Mouse (Mus musculus) liver, embryonic 14.5 days (tissue): ENCODE measurements around the gene Zbp1. TPM values are rescaled to one million over a fixed set of nuclear protein-coding genes. Genes with fewer than 3 reads are reported as not detected.

Experiments
- ATAC-seq: fragments of 200-750 bp; cut with Nextera tagmentation; 2 replicates; pipeline ENCODE4 v1.8.0; 2017; ENCODE audit warnings: moderate number of reproducible peaks, mild to moderate bottlenecking, moderate library complexity; ENCODE audit not compliant: insufficient read depth
- DNase-seq, 3 experiments: peaks; one replicate each; pipeline ENCODE4 v3.0.0-alpha.2; 2012 to 2013; ENCODE audit warnings: low read depth in 3 of 3, low spot score in 3 of 3
- H3K27ac ChIP-seq: fragments of 300-500 bp; sonication (generic); 2 replicates; pipeline ENCODE4 v1.5.1; 2014; ENCODE audit warnings: moderate library complexity, mild to moderate bottlenecking, control low read depth, inconsistent platforms
- H3K27me3 ChIP-seq: fragments of 300-500 bp; sonication (generic); 2 replicates; pipeline ENCODE4 v1.6.1; 2014; ENCODE audit warnings: mild to moderate bottlenecking, low read length, moderate library complexity; ENCODE audit not compliant: control insufficient read depth, insufficient read depth
- H3K36me3 ChIP-seq: fragments of 300-500 bp; sonication (generic); replicated peaks from 2 replicates; pipeline ENCODE4 v1.6.1; 2014; ENCODE audit warnings: low read depth; ENCODE audit not compliant: control insufficient read depth, insufficient read depth
- H3K4me1 ChIP-seq, 2 experiments: fragments of 200-500 bp in 1 of 2; fragments of 300-500 bp in 1 of 2; sonication (generic) in 1 of 2; replicated peaks; 2 replicates each; pipeline ENCODE4 v1.6.1; 2012 to 2014; ENCODE audit warnings: antibody characterized with exemption in 1 of 2, inconsistent platforms in 1 of 2, low read length in 1 of 2; ENCODE audit not compliant: control insufficient read depth in 2 of 2, insufficient read depth in 2 of 2
- H3K4me2 ChIP-seq: fragments of 300-500 bp; sonication (generic); 2 replicates; pipeline ENCODE4 v1.6.1; 2014; ENCODE audit warnings: low read depth, mild to moderate bottlenecking, control low read depth, moderate library complexity
- H3K4me3 ChIP-seq, 2 experiments: fragments of 200-500 bp in 1 of 2; fragments of 300-500 bp in 1 of 2; sonication (generic) in 1 of 2; 2 replicates each; pipeline ENCODE4 v1.5.1; 2012 to 2014; ENCODE audit warnings: low read depth in 2 of 2, low read length in 2 of 2, mild to moderate bottlenecking in 2 of 2, control low read depth in 1 of 2, inconsistent platforms in 1 of 2, moderate library complexity in 1 of 2; ENCODE audit not compliant: insufficient read depth in 1 of 2
- H3K9ac ChIP-seq: fragments of 300-500 bp; sonication (generic); replicated peaks from 2 replicates; pipeline ENCODE4 v1.6.1; 2014; ENCODE audit warnings: mild to moderate bottlenecking, control low read depth, moderate library complexity
- H3K9me3 ChIP-seq: fragments of 300-500 bp; sonication (generic); 2 replicates; pipeline ENCODE4 v1.6.1; 2016; ENCODE audit warnings: low read length, mixed read lengths; ENCODE audit not compliant: control insufficient read depth
- CTCF ChIP-seq: IDR thresholded peaks from 2 replicates; pipeline ENCODE4 v1.5.1; 2016; ENCODE audit warnings: antibody characterized with exemption, low read depth, control low read depth
- EP300 ChIP-seq: IDR thresholded peaks from 2 replicates; pipeline ENCODE4 v1.6.1; 2016; ENCODE audit warnings: antibody characterized with exemption, low read depth
- WGBS: fragments of 180-500 bp; shearing (Covaris S2); extraction: QIAGEN DNeasy Blood & Tissue Kit; methylation state at CpG from one replicate; pipeline ENCODE4 v1.1.7; 2014; ENCODE audit not compliant: insufficient replicate concordance; 5-methylcytosine and 5-hydroxymethylcytosine counted together
- polyA plus RNA-seq, 2 experiments: library from polyadenylated mRNA; depleted of rRNA in 1 of 2; stranded (reverse) in 1 of 2; unstranded in 1 of 2; fragments of >200 nt; fragmentation: Nextera tagmentation in 1 of 2; extraction: Ambion mirVana in 1 of 2; gene quantifications; 2 replicates each; pipeline versions ENCODE4 v1.2.1 to v1.2.3; 2012 to 2014

Gene Zbp1
- polyA plus RNA-seq, 2 experiments = 0.64 to 1.0 TPM

DNA sequence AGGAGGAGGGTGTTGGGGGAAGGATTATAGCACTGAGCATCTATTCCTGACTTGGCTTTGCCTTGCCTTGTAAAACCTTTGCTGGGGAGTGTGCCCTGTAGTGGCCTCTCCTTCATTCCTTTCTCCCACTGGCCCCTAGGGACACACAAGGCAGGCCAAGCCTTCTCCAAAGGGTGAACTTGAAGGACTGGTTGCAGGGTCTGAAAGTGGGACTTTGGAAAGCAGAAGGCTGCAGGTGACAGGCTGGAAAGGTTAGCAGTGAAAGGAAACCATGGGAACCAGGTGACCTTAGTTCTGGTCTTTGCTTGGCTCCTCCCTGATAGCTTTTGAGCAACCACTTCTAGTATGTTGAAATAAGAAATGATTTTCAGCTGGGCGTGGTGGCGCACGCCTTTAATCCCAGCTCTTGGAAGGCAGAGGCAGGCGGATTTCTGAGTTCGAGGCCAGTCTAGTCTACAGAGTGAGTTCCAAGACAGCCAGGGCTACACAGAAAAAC is 912 bp downstream of the Zbp1 start:
- Histone ChIP-seq H3K4me1 (no peaks in the 10 kb centered on the region), H3K27me3 (no peaks in the 10 kb centered on the region), H3K9me3 (no peaks in the 10 kb centered on the region), H3K4me2 (no peak overlapping the region), H3K36me3 (no peaks in the 10 kb centered on the region), H3K9ac (no peak overlapping the region), H3K4me3 (no peak overlapping the region), H3K27ac (no peak overlapping the region)
- DNase-seq = no peak
- 76% methylated on average over 5 of the region's 5 CpGs for WGBS
- ATAC-seq = no peak
- TF ChIP-seq EP300 (no peak), CTCF (no peak)

DNA sequence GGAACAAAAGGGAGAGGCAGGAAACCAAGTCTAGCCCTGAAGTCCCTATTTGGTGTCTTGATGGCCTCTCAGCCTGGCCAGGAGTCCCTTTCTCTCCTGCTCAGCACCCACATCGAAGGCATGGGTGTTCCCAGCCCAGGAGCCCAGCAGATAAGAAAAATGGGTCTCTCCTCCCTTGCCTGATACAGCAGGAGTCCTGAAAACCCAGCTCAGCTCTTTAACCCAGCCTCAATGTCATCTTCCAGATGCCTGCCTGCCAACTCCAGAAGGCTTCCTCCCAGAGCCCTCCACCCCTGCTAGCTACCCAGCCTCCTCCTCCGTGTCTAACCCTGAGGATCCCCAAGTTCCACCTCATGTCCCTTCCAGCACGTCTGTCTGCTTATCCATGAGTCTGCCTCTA is 1.5 kb downstream of the Zbp1 start:
- ATAC-seq = no peak
- Histone ChIP-seq H3K36me3 (no peaks in the 10 kb centered on the region), H3K9me3 (no peaks in the 10 kb centered on the region), H3K27me3 (no peaks in the 10 kb centered on the region), H3K4me1 (no peaks in the 10 kb centered on the region), H3K4me2 (no peak overlapping the region), H3K9ac (no peak overlapping the region), H3K4me3 (no peak overlapping the region), H3K27ac (no peak overlapping the region)
- WGBS = 37% methylated on average over 3 of the region's 3 CpGs
- DNase-seq = no peak
- no peak for TF ChIP-seq EP300
- TF ChIP-seq CTCF = no peak

DNA sequence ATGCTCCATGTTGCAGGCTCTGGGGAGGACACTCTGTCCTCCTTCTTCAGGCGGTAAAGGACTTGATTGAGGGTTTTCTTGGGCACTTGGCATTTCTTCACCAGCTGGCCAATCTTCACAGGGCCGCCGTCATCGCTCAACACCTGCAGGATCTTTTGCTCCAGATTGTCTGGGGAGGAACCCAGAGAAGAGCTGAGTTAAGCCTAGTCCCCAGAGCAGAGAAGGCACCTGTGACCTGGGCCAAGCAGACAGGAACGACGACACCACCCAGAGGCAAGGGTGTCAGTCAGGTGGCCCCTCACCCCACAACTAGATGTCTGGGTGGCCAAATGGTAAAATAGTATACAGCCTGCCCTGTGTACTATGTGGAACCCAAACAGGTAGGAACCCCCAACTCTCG is 1.9 kb downstream of the Zbp1 start:
- Histone ChIP-seq H3K27me3 (no peaks in the 10 kb centered on the region), H3K4me2 (no peak overlapping the region), H3K4me1 (no peaks in the 10 kb centered on the region), H3K9ac (no peak overlapping the region), H3K36me3 (no peaks in the 10 kb centered on the region), H3K9me3 (no peaks in the 10 kb centered on the region), H3K27ac (no peak overlapping the region), H3K4me3 (no peak overlapping the region)
- no peak for TF ChIP-seq CTCF
- TF ChIP-seq EP300 = no peak
- 74% methylated on average over 7 of the region's 7 CpGs for whole genome bisulfite sequencing
- DNase-seq = no peak
- ATAC-seq = no peak

DNA sequence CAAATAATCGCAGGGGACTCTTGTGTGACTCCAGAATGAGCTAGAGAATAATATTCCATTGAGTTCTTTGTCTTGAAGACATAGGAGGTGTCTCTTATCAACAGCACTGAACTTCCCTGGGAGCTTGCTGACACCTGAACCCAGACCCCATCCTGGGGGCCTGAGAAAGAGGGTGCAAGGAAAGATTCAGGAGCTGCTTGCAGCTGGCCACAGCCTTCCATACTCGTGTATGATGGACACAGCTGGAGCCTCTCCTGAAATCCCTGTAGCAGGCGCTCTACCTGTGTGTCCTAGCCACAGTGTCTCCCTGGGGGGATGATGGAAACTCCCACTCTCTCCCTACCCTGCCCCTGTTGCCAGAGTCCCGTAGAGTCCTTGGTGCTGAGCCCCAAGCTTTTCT is 6.5 kb downstream of the Zbp1 start:
- TF ChIP-seq CTCF (no peak), EP300 (no peak)
- ATAC-seq = no peak
- 47% methylated on average over 4 of the region's 4 CpGs for WGBS
- no peaks in the 10 kb centered on the region for H3K4me1 ChIP-seq
- DNase-seq = no peak
- H3K9me3 ChIP-seq = no peaks in the 10 kb centered on the region
- no peak overlapping the region for H3K4me2 ChIP-seq
- H3K27ac ChIP-seq = no peak overlapping the region
- H3K4me3 ChIP-seq = no peak overlapping the region
- H3K27me3 ChIP-seq = no peaks in the 10 kb centered on the region
- no peak overlapping the region for H3K9ac ChIP-seq
- no peaks in the 10 kb centered on the region for H3K36me3 ChIP-seq

DNA sequence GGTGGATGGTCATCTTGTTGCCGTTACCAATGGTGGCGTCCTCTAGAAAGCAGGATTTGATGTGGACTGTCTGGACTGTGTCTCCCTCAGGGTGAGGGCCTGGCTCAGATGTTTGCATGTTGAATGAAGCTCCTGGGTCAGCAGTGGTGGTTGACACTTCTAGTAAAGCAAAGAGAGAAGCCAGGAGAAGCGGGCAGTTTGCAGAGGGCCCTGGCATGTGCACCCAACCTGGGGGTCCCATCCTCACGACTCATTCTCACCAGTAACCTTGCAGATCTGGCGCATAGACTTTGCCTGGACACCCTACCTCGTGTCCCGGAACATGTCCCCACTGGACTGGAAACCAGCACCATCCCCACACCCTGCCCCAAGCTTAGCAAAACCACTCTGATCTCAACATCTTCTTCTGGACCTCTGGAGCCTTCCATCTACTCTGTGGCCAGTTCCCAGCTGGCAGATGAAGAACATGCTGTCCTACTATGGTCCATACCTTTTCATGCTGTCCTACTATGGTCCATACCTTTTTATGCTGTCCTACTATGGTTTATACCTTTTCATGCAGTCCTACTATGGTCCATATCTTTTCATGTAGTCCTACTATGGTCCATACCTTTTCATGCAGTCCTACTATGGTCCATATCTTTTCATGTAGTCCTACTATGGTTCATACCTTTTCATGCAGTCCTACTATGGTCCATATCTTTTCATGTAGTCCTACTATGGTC is 9.5 kb downstream of the Zbp1 start:
- Histone ChIP-seq H3K36me3 (no peaks in the 10 kb centered on the region), H3K4me1 (no peaks in the 10 kb centered on the region), H3K27me3 (no peaks in the 10 kb centered on the region), H3K27ac (no peak overlapping the region), H3K9me3 (no peaks in the 10 kb centered on the region), H3K9ac (no peak overlapping the region), H3K4me3 (no peak overlapping the region), H3K4me2 (no peak overlapping the region)
- DNase-seq (no peak), ATAC-seq (no peak)
- WGBS = 72% methylated on average over 7 of the region's 7 CpGs
- no peak for TF ChIP-seq EP300
- TF ChIP-seq CTCF = no peak
